Mouse (Mus musculus): Measurements from ENCODE around the gene Gm8265. TPM values are rescaled to one million over a fixed set of nuclear protein-coding genes. Genes with fewer than 3 reads are reported as not detected.

Gene Gm8265
- not detected for polyA plus RNA-seq (2014; fragmentation: Illumina TruSeq; extraction: RNeasy Lipid Tissue Mini Kit (QIAGEN cat#74804); ENCODE audit: low read depth, low replicate concordance)

DNA sequence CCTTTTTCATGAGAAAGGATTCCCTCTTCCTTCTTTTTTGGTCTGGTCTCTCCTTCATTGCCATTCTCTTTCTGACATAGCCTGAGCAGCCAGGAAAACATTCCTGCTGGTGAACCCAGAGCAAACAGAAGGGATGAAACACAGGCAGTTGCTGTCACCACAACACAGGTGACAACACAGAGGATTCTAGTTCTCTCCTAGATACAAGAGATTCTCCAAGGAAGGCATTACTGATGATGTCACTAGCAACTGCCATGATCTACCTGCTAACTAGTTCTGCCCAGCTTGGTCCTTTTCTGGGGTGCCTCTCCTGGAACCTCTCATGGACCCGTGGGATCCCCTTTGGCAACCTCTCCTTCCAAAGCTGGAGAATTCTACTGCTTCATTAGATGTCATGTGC is at the start of gene Gm8265:
Gene Gm8265 (minus strand): TSS at position 101 of the 400 bp plus-strand sequence.

Other genes starting within 250 kb of the Gm8265 start
- not detected for gene Gm3500, start 244.0 kb downstream of the Gm8265 start, polyA plus RNA-seq (2014; fragmentation: Illumina TruSeq; extraction: RNeasy Lipid Tissue Mini Kit (QIAGEN cat#74804); ENCODE audit: low read depth, low replicate concordance)
- 0.28 TPM for gene Gm3194, start 177.6 kb downstream of the Gm8265 start, polyA plus RNA-seq (2014; fragmentation: Illumina TruSeq; extraction: RNeasy Lipid Tissue Mini Kit (QIAGEN cat#74804); ENCODE audit: low read depth, low replicate concordance)
- not detected for gene Gm8246, start 155.2 kb downstream of the Gm8265 start, polyA plus RNA-seq (2014; fragmentation: Illumina TruSeq; extraction: RNeasy Lipid Tissue Mini Kit (QIAGEN cat#74804); ENCODE audit: low read depth, low replicate concordance)
- not detected for gene Gm3187, start 148.8 kb downstream of the Gm8265 start, polyA plus RNA-seq (2014; fragmentation: Illumina TruSeq; extraction: RNeasy Lipid Tissue Mini Kit (QIAGEN cat#74804); ENCODE audit: low read depth, low replicate concordance)
- 0.24 TPM for gene Gm3488, start 131.4 kb downstream of the Gm8265 start, polyA plus RNA-seq (2014; fragmentation: Illumina TruSeq; extraction: RNeasy Lipid Tissue Mini Kit (QIAGEN cat#74804); ENCODE audit: low read depth, low replicate concordance)
- not detected for gene Gm3532, start 94.5 kb downstream of the Gm8265 start, polyA plus RNA-seq (2014; fragmentation: Illumina TruSeq; extraction: RNeasy Lipid Tissue Mini Kit (QIAGEN cat#74804); ENCODE audit: low read depth, low replicate concordance)
- not detected for gene Gm9603, start 54.4 kb upstream of the Gm8265 start, polyA plus RNA-seq (2014; fragmentation: Illumina TruSeq; extraction: RNeasy Lipid Tissue Mini Kit (QIAGEN cat#74804); ENCODE audit: low read depth, low replicate concordance)
- not detected for gene Gm3373, start 108.5 kb upstream of the Gm8265 start, polyA plus RNA-seq (2014; fragmentation: Illumina TruSeq; extraction: RNeasy Lipid Tissue Mini Kit (QIAGEN cat#74804); ENCODE audit: low read depth, low replicate concordance)
- gene Gm3383, start 175.0 kb upstream of the Gm8265 start, polyA plus RNA-seq (2014; fragmentation: Illumina TruSeq; extraction: RNeasy Lipid Tissue Mini Kit (QIAGEN cat#74804); ENCODE audit: low read depth, low replicate concordance) = 0.40 TPM
- gene Gm3424, start 197.3 kb upstream of the Gm8265 start, polyA plus RNA-seq (2014; fragmentation: Illumina TruSeq; extraction: RNeasy Lipid Tissue Mini Kit (QIAGEN cat#74804); ENCODE audit: low read depth, low replicate concordance) = not detected
- not detected for gene Gm8237, start 247.4 kb upstream of the Gm8265 start, polyA plus RNA-seq (2014; fragmentation: Illumina TruSeq; extraction: RNeasy Lipid Tissue Mini Kit (QIAGEN cat#74804); ENCODE audit: low read depth, low replicate concordance)

All from kidney, adult 10 weeks (tissue).